Mouse (Mus musculus) urinary bladder, adult 18-20 months (tissue): ENCODE data around the gene Cherp.
A peak's percentile ranks its signal among the peaks of the same experiment; 100 is the strongest.

Experiments used
- DNase-seq, 2 experiments: peaks; one replicate each; pipeline ENCODE4 v3.0.0; 2022; ENCODE audit warnings: low spot score in 2 of 2, mixed read lengths in 2 of 2

Cherp gene

GRCm38 (mm10) chr8:72474826-72475546, at the start of gene Cherp:
Gene Cherp (minus strand): TSS chr8:72475226.
- peak; percentile 93 to 96 for DNase-seq

- no peak for DNase-seq
These were observed 46.9 kb upstream of the Cherp start for GRCm38 (mm10) chr8:72521888-72522287.

GRCm38 (mm10) chr8:72517421-72517988, 42.5 kb upstream of the Cherp start:
- no peak for DNase-seq

GRCm38 (mm10) chr8:72513158-72513557, 38.1 kb upstream of the Cherp start:
- no peak for DNase-seq

GRCm38 (mm10) chr8:72512648-72513047, 37.6 kb upstream of the Cherp start:
- DNase-seq = no peak

GRCm38 (mm10) chr8:72507505-72507904, 32.5 kb upstream of the Cherp start:
- no peak for DNase-seq

- no peak for DNase-seq
These were observed 29.8 kb upstream of the Cherp start for GRCm38 (mm10) chr8:72504637-72505314.

- DNase-seq = no peak
These were observed 29.1 kb upstream of the Cherp start for GRCm38 (mm10) chr8:72504137-72504536.

GRCm38 (mm10) chr8:72500521-72500931, 25.5 kb upstream of the Cherp start:
- no peak for DNase-seq

- no peak for DNase-seq
These were observed 24.7 kb upstream of the Cherp start for GRCm38 (mm10) chr8:72499521-72500284.

GRCm38 (mm10) chr8:72498527-72498926, 23.5 kb upstream of the Cherp start:
- no peak for DNase-seq

- DNase-seq = no peak
These were observed 22.9 kb upstream of the Cherp start for GRCm38 (mm10) chr8:72497911-72498310.

- DNase-seq = no peak
These were observed 21.2 kb upstream of the Cherp start for GRCm38 (mm10) chr8:72496217-72496616.

GRCm38 (mm10) chr8:72495411-72496111, 20.5 kb upstream of the Cherp start:
- DNase-seq = no peak

- no peak for DNase-seq
These were observed 18.4 kb upstream of the Cherp start for GRCm38 (mm10) chr8:72493381-72493780.

GRCm38 (mm10) chr8:72492622-72493081, 17.6 kb upstream of the Cherp start:
- DNase-seq = peak; percentile 99 to 100

- peak; percentile 16 to 28 for DNase-seq
These were observed 16.9 kb upstream of the Cherp start, which contains the start of gene Slc35e1 for GRCm38 (mm10) chr8:72491680-72492621. Gene Slc35e1 (minus strand): TSS chr8:72492614.

- no peak for DNase-seq
These were observed 16.0 kb upstream of the Cherp start for GRCm38 (mm10) chr8:72491017-72491416.

- DNase-seq = no peak
These were observed 12.0 kb upstream of the Cherp start for GRCm38 (mm10) chr8:72487014-72487413.
